Mouse (Mus musculus) CH12.LX (cell line): Measurements from ENCODE around the gene Nmnat2.

Experiments used
- CTCF ChIP-seq, 2 experiments: IDR thresholded peaks in 1 of 2; conservative IDR thresholded peaks in 1 of 2; 2 replicates each; pipeline ENCODE4 v1.5.1; 2011 to 2012; ENCODE audit warnings: low read depth in 2 of 2, low read length in 2 of 2, improper control_type of control experiment in 1 of 2, inconsistent platforms in 1 of 2, mild to moderate bottlenecking in 1 of 2, moderate library complexity in 1 of 2
- MAX ChIP-seq: IDR thresholded peaks from 2 replicates; pipeline ENCODE4 v1.6.1; 2011; ENCODE audit warnings: low read length, improper control_type of control experiment
- UBTF ChIP-seq: IDR thresholded peaks from 2 replicates; pipeline ENCODE4 v1.6.1; 2012; ENCODE audit warnings: low read depth, mild to moderate bottlenecking, inconsistent platforms, low read length, improper control_type of control experiment, moderate library complexity
- ZKSCAN1 ChIP-seq: IDR thresholded peaks from 2 replicates; pipeline ENCODE4 v1.6.1; 2012; ENCODE audit warnings: low read depth, inconsistent platforms, low read length, improper control_type of control experiment, borderline replicate concordance

DNA sequence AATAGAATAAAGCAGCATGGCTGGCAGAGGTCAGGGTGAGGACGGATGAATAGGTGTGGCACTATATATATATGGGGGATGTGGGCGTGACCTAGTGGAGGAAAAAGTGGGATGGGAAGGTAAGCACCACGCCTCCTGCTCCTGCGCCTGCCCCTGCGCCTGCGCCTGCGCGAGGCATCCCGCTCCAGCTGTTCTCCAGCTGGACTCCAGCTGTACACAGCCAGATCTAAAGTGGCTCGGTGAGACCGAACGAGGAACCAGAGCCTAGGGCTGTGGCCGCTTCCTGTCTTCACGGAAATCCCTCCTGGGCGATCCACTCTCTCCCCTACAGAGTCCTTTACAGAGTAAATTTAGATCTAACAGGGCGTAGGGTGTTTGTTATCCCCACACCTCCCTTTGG, 116.8 kb downstream of the Nmnat2 start:
- TF ChIP-seq CTCF (conservative IDR thresholded peaks at IDR 0.05 in 1 of 2, IDR thresholded peaks at IDR 0.05 in 1 of 2; ENCODE audit: low read depth in 2 of 2, low read length in 2 of 2), result no peak
- no peak for TF ChIP-seq MAX
- TF ChIP-seq ZKSCAN1, result no peak
- TF ChIP-seq UBTF, result no peak
